Mouse (Mus musculus): Measurements from ENCODE around the gene Nkx2-1. TPM values are rescaled to one million over a fixed set of nuclear protein-coding genes. Genes with fewer than 3 reads are reported as not detected.

Gene Nkx2-1
- polyA plus RNA-seq (2015; fragmentation: Nextera tagmentation; extraction: Ambion mirVana): 0.54 TPM in 1 of 2 replicates, not detected in the other

DNA sequence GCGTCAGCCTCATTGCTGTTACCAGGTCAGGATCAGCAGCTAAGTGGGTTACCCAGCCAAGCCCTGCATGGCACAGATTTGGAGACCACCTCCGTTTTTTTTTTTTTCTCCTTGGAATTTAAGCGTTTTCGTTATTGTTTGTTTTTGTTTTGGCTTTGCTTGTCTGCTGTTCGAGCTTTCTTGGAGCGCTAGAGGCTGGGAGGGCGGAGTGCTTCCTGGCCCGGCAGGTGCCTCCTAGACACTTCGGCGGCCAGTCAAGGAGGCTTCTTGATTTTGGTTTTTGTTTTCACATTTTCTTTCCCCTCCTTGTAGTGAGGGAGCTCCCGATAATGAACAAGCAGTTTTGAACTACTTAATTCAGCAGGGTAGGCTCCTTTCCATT lies at the start of gene Nkx2-1:
Gene Nkx2-1, minus strand, starts transcription at position 25 of the 382 bp plus-strand sequence.
- Histone ChIP-seq H3K27me3 (replicated peaks; ENCODE audit: control insufficient read depth, insufficient read depth, low read length) (peaks cover 68% of the 10 kb centered on the region), H3K4me1 (ENCODE audit: control insufficient read depth, insufficient read depth, low read depth, low read length) (peaks cover 8% of the 10 kb centered on the region; the same call in 1 of the 2 replicates), H3K4me2 (ENCODE audit: low read length) (no peak within 1 kb of the TSS), H3K9me3 (ENCODE audit: control insufficient read depth, low read length) (0 out of 2 replicates have a peak, but pooled peaks cover 2% of the 10 kb centered on the region), H3K9ac (ENCODE audit: low read depth, low read length) (no peak within 1 kb of the TSS), H3K36me3 (ENCODE audit: control insufficient read depth, insufficient read depth, low read length) (no peaks in the 10 kb centered on the region), H3K27ac (ENCODE audit: low read depth, low read length) (no peak within 1 kb of the TSS), H3K4me3 (ENCODE audit: low read length) (no peak within 1 kb of the TSS)
- 3% methylated on average over 11 of the region's 11 CpGs for WGBS
- ATAC-seq: no peak

DNA sequence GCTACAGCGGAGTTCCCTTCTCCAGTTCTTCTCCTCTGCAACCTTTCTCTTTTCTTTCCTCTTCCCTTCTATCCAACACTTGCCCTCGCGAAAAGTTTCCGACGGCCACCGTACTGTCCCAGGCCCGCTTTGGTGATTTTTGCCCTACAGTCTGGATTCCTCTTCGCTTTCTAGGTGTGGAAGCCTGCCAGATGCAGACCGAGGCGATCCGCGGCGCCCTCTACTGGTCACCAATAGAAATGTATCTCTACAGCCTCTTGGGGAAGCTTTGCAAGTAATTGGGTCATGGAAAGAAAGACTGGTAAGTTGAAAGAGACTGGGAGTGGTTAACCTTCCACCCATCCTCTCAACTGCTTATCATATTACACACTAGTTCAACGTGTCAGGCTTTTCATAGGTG lies 4.4 kb upstream of the Nkx2-1 start:
- H3K9me3 ChIP-seq (ENCODE audit: control insufficient read depth, low read length): 0 out of 2 replicates have a peak, but pooled peaks cover 2% of the 10 kb centered on the region
- no peak overlapping the region for H3K27ac ChIP-seq (ENCODE audit: low read depth, low read length)
- 2% methylated on average over 14 of the region's 14 CpGs for WGBS
- H3K4me1 ChIP-seq (ENCODE audit: control insufficient read depth, insufficient read depth, low read depth, low read length): 0 out of 2 replicates have a peak, but pooled peaks cover 2% of the 10 kb centered on the region
- H3K27me3 ChIP-seq (replicated peaks; ENCODE audit: control insufficient read depth, insufficient read depth, low read length): peaks cover 67% of the 10 kb centered on the region
- ATAC-seq: 0 out of 2 replicates have a peak, but pooled peaks have one; percentile 40
- peak overlapping the region; percentile 30; the same call in 1 of the 2 replicates for H3K4me2 ChIP-seq (ENCODE audit: low read length)
- no peaks in the 10 kb centered on the region for H3K36me3 ChIP-seq (ENCODE audit: control insufficient read depth, insufficient read depth, low read length)
- H3K9ac ChIP-seq (ENCODE audit: low read depth, low read length): no peak overlapping the region
- H3K4me3 ChIP-seq (ENCODE audit: low read length): no peak overlapping the region

DNA sequence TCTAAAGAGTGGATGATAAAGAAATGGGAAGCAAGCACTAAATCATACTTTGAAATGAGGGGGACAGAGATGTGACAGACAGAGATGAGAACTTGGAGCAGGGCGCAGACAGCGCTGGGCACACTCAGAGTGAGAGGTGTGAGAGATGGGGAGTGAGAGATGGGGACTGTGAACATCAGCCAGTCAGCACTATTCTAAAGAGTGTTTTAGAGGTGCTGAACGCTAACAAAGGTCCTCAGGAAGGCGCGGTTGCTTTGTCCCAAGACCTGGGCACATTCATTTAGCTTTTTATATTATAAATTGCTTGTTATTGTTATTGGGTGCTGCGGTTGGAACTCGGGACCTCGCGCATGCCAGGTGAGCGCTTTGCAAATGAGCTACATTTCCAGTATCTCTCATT lies 3.9 kb upstream of the Nkx2-1 start:
- no peak overlapping the region; the same call in 1 of the 2 replicates for H3K4me2 ChIP-seq (ENCODE audit: low read length)
- H3K4me1 ChIP-seq (ENCODE audit: control insufficient read depth, insufficient read depth, low read depth, low read length): peaks cover 2% of the 10 kb centered on the region; the same call in 1 of the 2 replicates
- no peak for ATAC-seq
- no peak overlapping the region for H3K27ac ChIP-seq (ENCODE audit: low read depth, low read length)
- WGBS: 1% methylated on average over 10 of the region's 10 CpGs
- peaks cover 70% of the 10 kb centered on the region for H3K27me3 ChIP-seq (replicated peaks; ENCODE audit: control insufficient read depth, insufficient read depth, low read length)
- no peak overlapping the region for H3K4me3 ChIP-seq (ENCODE audit: low read length)
- 0 out of 2 replicates have a peak, but pooled peaks cover 2% of the 10 kb centered on the region for H3K9me3 ChIP-seq (ENCODE audit: control insufficient read depth, low read length)
- H3K9ac ChIP-seq (ENCODE audit: low read depth, low read length): no peak overlapping the region
- no peaks in the 10 kb centered on the region for H3K36me3 ChIP-seq (ENCODE audit: control insufficient read depth, insufficient read depth, low read length)

DNA sequence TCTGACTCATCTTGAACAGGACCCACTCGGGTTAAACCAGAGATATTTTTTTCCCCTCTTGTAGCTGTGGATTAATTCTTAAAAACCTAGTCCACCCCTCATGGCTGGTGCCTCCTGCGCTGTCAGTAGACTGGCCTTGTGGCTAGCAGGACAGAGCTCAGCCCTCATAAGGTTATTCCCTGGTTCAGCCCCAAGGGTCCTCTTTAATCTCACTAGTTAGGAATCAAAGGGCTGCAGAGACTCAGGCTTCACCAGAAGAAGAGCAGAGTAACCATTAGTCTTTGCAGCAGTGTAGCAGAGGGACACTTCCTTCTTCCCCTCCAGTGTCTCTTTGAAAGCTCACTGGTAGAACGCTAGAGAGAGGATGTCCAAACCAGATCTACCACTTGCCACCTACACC lies 1.9 kb upstream of the Nkx2-1 start:
- no peak overlapping the region for H3K4me3 ChIP-seq (ENCODE audit: low read length)
- peaks cover 8% of the 10 kb centered on the region; the same call in 1 of the 2 replicates for H3K4me1 ChIP-seq (ENCODE audit: control insufficient read depth, insufficient read depth, low read depth, low read length)
- 0% methylated on average over 3 of the region's 3 CpGs for whole genome bisulfite sequencing
- H3K27me3 ChIP-seq (replicated peaks; ENCODE audit: control insufficient read depth, insufficient read depth, low read length): peaks cover 72% of the 10 kb centered on the region
- no peaks in the 10 kb centered on the region for H3K36me3 ChIP-seq (ENCODE audit: control insufficient read depth, insufficient read depth, low read length)
- no peak for ATAC-seq
- H3K4me2 ChIP-seq (ENCODE audit: low read length): no peak overlapping the region
- no peak overlapping the region for H3K9ac ChIP-seq (ENCODE audit: low read depth, low read length)
- no peak overlapping the region for H3K27ac ChIP-seq (ENCODE audit: low read depth, low read length)
- 0 out of 2 replicates have a peak, but pooled peaks cover 2% of the 10 kb centered on the region for H3K9me3 ChIP-seq (ENCODE audit: control insufficient read depth, low read length)

DNA sequence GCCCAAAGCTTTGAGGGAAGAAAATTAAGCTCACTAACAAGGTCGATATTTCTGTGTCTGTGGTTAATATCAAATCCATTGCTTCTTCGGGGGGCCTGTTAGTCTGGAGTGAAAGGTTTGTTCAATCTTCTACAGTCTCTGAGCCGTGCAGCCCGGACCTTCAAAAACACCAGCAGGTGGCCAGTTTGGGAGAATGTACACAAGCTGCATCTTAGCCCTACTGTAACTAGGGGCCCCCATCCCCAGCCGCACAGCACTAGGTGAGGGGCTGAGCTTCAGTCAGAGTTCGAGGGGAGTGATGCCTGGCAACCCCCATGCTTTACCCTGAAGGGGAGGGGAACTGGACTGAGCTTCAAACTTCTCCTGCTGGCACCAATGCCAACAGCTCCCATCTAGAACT lies 1.2 kb upstream of the Nkx2-1 start:
- Histone ChIP-seq H3K9me3 (ENCODE audit: control insufficient read depth, low read length) (0 out of 2 replicates have a peak, but pooled peaks cover 2% of the 10 kb centered on the region), H3K27ac (ENCODE audit: low read depth, low read length) (no peak overlapping the region), H3K4me3 (ENCODE audit: low read length) (no peak overlapping the region), H3K4me1 (ENCODE audit: control insufficient read depth, insufficient read depth, low read depth, low read length) (peaks cover 8% of the 10 kb centered on the region; the same call in 1 of the 2 replicates), H3K27me3 (replicated peaks; ENCODE audit: control insufficient read depth, insufficient read depth, low read length) (peaks cover 74% of the 10 kb centered on the region), H3K9ac (ENCODE audit: low read depth, low read length) (no peak overlapping the region), H3K36me3 (ENCODE audit: control insufficient read depth, insufficient read depth, low read length) (no peaks in the 10 kb centered on the region), H3K4me2 (ENCODE audit: low read length) (no peak overlapping the region)
- WGBS: 4% methylated on average over 6 of the region's 6 CpGs
- no peak for ATAC-seq

DNA sequence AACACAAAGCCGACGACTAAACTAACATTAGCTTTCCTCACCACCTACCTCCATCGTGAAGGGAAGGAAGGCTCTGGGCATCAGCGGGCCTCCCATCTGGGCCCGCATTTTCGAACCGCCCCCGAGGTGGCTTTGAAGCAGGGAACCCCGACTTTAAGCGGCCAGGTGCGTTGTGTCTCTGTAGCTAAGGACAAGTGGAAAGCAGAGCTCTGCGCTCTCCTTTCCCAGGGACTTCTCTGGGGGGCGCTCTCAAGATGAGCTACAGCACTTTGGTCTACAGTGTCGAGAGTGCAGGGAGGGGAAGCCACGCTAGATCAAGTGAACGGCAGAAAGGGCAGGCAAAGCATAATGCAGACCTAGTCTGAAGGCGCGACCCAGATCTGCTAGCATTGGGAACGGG lies 634 bp upstream of the Nkx2-1 start:
- Histone ChIP-seq H3K27me3 (replicated peaks; ENCODE audit: control insufficient read depth, insufficient read depth, low read length) (peaks cover 69% of the 10 kb centered on the region), H3K4me1 (ENCODE audit: control insufficient read depth, insufficient read depth, low read depth, low read length) (peaks cover 8% of the 10 kb centered on the region; the same call in 1 of the 2 replicates), H3K9ac (ENCODE audit: low read depth, low read length) (no peak overlapping the region), H3K4me2 (ENCODE audit: low read length) (no peak overlapping the region), H3K9me3 (ENCODE audit: control insufficient read depth, low read length) (0 out of 2 replicates have a peak, but pooled peaks cover 2% of the 10 kb centered on the region), H3K36me3 (ENCODE audit: control insufficient read depth, insufficient read depth, low read length) (no peaks in the 10 kb centered on the region), H3K4me3 (ENCODE audit: low read length) (no peak overlapping the region), H3K27ac (ENCODE audit: low read depth, low read length) (no peak overlapping the region)
- ATAC-seq: no peak
- WGBS: under 1% methylated on average over 19 of the region's 19 CpGs

DNA sequence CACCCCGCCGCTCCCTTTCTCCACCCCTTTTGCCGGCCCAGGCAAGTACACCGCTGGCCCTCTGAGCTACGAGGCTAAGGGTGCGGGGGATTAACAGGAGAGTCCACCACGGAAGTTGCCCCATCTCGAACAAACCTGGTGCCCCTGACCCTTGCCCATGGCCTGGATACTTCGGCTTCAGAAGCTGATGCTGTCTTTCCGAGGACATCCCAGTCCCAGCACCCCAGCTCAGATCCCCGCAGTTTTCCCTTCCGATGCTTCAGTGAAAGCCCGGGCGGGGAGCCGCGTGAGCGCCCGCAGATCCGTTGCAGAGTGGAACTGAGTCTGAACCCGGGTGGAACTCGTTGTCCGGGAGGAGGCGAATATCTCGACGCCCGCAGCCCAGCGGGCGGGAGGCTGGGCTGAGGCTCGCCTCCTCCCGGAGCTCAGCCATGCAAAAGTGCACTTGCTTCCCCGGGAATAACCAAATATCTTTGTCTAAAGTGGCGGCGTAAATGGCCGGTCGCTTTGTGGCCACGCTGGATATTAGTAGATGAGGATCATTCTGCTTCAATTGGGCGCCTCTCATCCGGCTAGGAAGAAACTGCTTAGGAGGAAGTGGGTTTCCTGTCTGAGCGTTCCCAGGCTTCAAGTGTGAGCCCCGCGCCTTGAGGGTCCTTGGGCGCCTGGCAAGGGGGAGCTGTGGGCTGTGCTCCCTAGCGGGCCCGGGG lies 379 bp downstream of the Nkx2-1 start:
- ATAC-seq: no peak
- Histone ChIP-seq H3K4me1 (ENCODE audit: control insufficient read depth, insufficient read depth, low read depth, low read length) (peaks cover 8% of the 10 kb centered on the region; the same call in 1 of the 2 replicates), H3K9ac (ENCODE audit: low read depth, low read length) (no peak overlapping the region), H3K27ac (ENCODE audit: low read depth, low read length) (no peak overlapping the region), H3K4me2 (ENCODE audit: low read length) (no peak overlapping the region), H3K4me3 (ENCODE audit: low read length) (no peak overlapping the region), H3K9me3 (ENCODE audit: control insufficient read depth, low read length) (0 out of 2 replicates have a peak, but pooled peaks cover 2% of the 10 kb centered on the region), H3K36me3 (ENCODE audit: control insufficient read depth, insufficient read depth, low read length) (no peaks in the 10 kb centered on the region), H3K27me3 (replicated peaks; ENCODE audit: control insufficient read depth, insufficient read depth, low read length) (peaks cover 66% of the 10 kb centered on the region)
- WGBS: under 1% methylated on average over 44 of the region's 44 CpGs

DNA sequence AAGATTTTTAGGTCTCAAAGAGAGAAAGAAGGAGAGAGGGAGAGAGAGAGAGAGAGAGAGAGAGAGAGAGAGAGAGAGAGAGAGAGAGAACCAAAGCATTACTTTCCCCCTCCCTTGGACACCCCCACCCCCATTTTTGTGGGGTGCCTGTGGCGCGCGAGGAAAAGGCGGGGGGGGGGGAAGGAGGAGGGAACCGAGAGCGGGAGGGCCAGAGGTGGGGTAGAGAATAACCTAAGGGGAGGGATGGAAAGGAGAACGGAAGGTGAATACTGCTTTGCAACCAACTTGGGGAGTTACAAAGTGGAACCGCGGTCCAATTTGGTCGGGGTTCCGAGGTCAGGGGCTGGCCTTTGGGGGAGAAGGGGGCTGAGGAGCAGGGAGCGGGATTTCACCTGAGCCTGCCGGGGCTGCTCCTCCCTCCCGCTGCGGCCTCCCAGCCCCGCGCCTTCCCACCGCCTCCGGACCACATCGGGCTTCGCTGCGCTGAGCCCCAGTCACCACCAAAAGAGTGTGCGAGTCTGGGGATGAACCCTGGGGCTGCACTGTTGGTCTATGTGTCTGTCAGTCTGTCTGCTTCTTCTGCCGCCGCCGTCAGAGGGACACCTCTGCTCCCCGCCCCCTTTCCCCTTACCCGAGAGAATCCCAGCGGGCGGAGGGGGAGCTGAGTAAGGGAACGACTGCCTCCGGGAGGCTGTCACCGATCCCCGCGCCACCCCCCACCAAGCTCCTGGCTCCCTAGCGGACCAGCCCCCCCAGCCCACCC lies 1.1 kb downstream of the Nkx2-1 start:
- H3K36me3 ChIP-seq (ENCODE audit: control insufficient read depth, insufficient read depth, low read length): no peaks in the 10 kb centered on the region
- H3K27me3 ChIP-seq (replicated peaks; ENCODE audit: control insufficient read depth, insufficient read depth, low read length): peaks cover 65% of the 10 kb centered on the region
- peaks cover 8% of the 10 kb centered on the region; the same call in 1 of the 2 replicates for H3K4me1 ChIP-seq (ENCODE audit: control insufficient read depth, insufficient read depth, low read depth, low read length)
- peak; percentile 43; the same call in 1 of the 2 replicates for ATAC-seq
- 0% methylated on average over 31 of the region's 36 CpGs for WGBS
- H3K9ac ChIP-seq (ENCODE audit: low read depth, low read length): no peak overlapping the region
- H3K27ac ChIP-seq (ENCODE audit: low read depth, low read length): no peak overlapping the region
- H3K4me3 ChIP-seq (ENCODE audit: low read length): no peak overlapping the region
- 0 out of 2 replicates have a peak, but pooled peaks cover 2% of the 10 kb centered on the region for H3K9me3 ChIP-seq (ENCODE audit: control insufficient read depth, low read length)
- no peak overlapping the region for H3K4me2 ChIP-seq (ENCODE audit: low read length)

Measured in hindbrain, embryonic 16.5 days (tissue).